Mouse (Mus musculus) kidney, embryonic 16.5 days (tissue): ENCODE data around the gene Ankrd33b. TPM values are rescaled to one million over a fixed set of nuclear protein-coding genes. Genes with fewer than 3 reads are reported as not detected.

Experiments used
- ATAC-seq: fragments of 200-750 bp; cut with Nextera tagmentation; 2 replicates; pipeline ENCODE4 v1.8.0; 2017; ENCODE audit warnings: moderate TSS enrichment; ENCODE audit not compliant: low FRiP score, low TSS enrichment
- H3K27ac ChIP-seq: fragments of 300-500 bp; sonication (generic); 2 replicates; pipeline ENCODE4 v1.5.1; 2014; ENCODE audit warnings: low read length
- H3K27me3 ChIP-seq: fragments of 300-500 bp; sonication (generic); 2 replicates; pipeline ENCODE4 v1.6.1; 2014; ENCODE audit warnings: low read length, control low read depth, mixed read lengths; ENCODE audit not compliant: insufficient read depth
- H3K36me3 ChIP-seq: fragments of 300-500 bp; sonication (generic); 2 replicates; pipeline ENCODE4 v1.6.1; 2014; ENCODE audit warnings: low read length, control low read depth, mixed read lengths; ENCODE audit not compliant: insufficient read depth
- H3K4me1 ChIP-seq: fragments of 300-500 bp; sonication (generic); 2 replicates; pipeline ENCODE4 v1.6.1; 2014; ENCODE audit warnings: low read length, control low read depth, mixed read lengths; ENCODE audit not compliant: insufficient read depth
- H3K4me2 ChIP-seq: fragments of 300-500 bp; sonication (generic); replicated peaks from 2 replicates; pipeline ENCODE4 v1.6.1; 2014; ENCODE audit warnings: low read depth, low read length
- H3K4me3 ChIP-seq: fragments of 300-500 bp; sonication (generic); 2 replicates; pipeline ENCODE4 v1.5.1; 2014; ENCODE audit warnings: mild to moderate bottlenecking, low read length
- H3K9ac ChIP-seq: fragments of 300-500 bp; sonication (generic); replicated peaks from 2 replicates; pipeline ENCODE4 v1.6.1; 2014; ENCODE audit warnings: low read length
- H3K9me3 ChIP-seq: fragments of 300-500 bp; sonication (generic); 2 replicates; pipeline ENCODE4 v1.6.1; 2016; ENCODE audit warnings: low read length, control low read depth
- WGBS: fragments of 180-500 bp; shearing (Covaris S2); extraction: QIAGEN DNeasy Blood & Tissue Kit; methylation state at CpG from one replicate; pipeline ENCODE4 v1.1.7; 2014; 5-methylcytosine and 5-hydroxymethylcytosine counted together
- polyA plus RNA-seq: library from polyadenylated mRNA; unstranded; fragments of >200 nt; fragmentation: Nextera tagmentation; extraction: Ambion mirVana; gene quantifications from 2 replicates; pipeline ENCODE4 v1.2.1, GENCODE M21; 2015

Gene Ankrd33b
- polyA plus RNA-seq, 1 experiment from 2014 or later = 8.5 TPM

GRCm38 (mm10) chr15:31297777-31298137, 69.8 kb downstream of the Ankrd33b start:
- Histone ChIP-seq H3K27me3 (peaks cover 31% of the 10 kb centered on the region), H3K4me3 (peak overlapping the region; percentile 30), H3K4me1 (peaks cover 18% of the 10 kb centered on the region), H3K4me2 (peak overlapping the region; percentile 38), H3K36me3 (no peaks in the 10 kb centered on the region), H3K9me3 (no peaks in the 10 kb centered on the region), H3K27ac (no peak overlapping the region), H3K9ac (no peak overlapping the region)
- WGBS = 23% methylated on average over 13 of the region's 13 CpGs
- peak; percentile 36; the same call in 1 of the 2 replicates for ATAC-seq

GRCm38 (mm10) chr15:31296882-31297776, 70.4 kb downstream of the Ankrd33b start:
- WGBS = 12% methylated on average over 40 of the region's 40 CpGs

GRCm38 (mm10) chr15:31294311-31294710, 73.2 kb downstream of the Ankrd33b start:
- no peak overlapping the region for H3K4me2 ChIP-seq

More at GRCm38 (mm10) chr15:31296882-31297776, 70.4 kb downstream of the Ankrd33b start:
- H3K27me3 ChIP-seq = peaks cover 31% of the 10 kb centered on the region
- no peaks in the 10 kb centered on the region for H3K36me3 ChIP-seq
- peaks cover 18% of the 10 kb centered on the region for H3K4me1 ChIP-seq
- H3K4me2 ChIP-seq = peak overlapping the region; percentile 38
- H3K9ac ChIP-seq = no peak overlapping the region
- no peak overlapping the region for H3K27ac ChIP-seq
- ATAC-seq = peak; percentile 28; the same call in 1 of the 2 replicates
- peak overlapping the region; percentile 30 for H3K4me3 ChIP-seq
- H3K9me3 ChIP-seq = no peaks in the 10 kb centered on the region

DNA sequence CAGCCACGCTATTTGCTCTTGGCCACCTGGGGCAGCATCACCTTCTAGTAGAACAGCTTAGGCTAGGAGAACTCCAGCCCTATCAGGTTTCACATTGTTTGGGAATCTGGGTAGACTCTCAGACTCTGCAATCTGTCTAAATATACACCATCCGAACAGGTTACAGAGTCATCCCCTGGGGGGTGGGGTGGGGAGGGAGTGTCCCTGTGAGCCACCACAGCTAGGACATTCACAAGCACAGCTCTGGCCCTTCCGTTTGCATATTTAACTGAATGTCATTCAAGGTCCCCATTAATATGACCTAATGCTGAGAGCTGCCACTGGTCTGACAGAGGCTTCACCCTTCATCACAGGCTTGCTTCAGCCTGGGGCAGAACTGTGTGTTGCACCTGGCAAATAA, 74.9 kb downstream of the Ankrd33b start:
- Histone ChIP-seq H3K27me3 (peaks cover 23% of the 10 kb centered on the region), H3K4me2 (no peak overlapping the region), H3K9me3 (no peaks in the 10 kb centered on the region), H3K27ac (no peak overlapping the region), H3K4me3 (no peak overlapping the region), H3K36me3 (no peaks in the 10 kb centered on the region), H3K9ac (no peak overlapping the region), H3K4me1 (peaks cover 9% of the 10 kb centered on the region)
- peak; percentile 50 for ATAC-seq
- 26% methylated on average over 3 of the region's 3 CpGs for WGBS

More at GRCm38 (mm10) chr15:31294311-31294710, 73.2 kb downstream of the Ankrd33b start:
- Histone ChIP-seq H3K9me3 (no peaks in the 10 kb centered on the region), H3K4me1 (peaks cover 13% of the 10 kb centered on the region), H3K27me3 (peaks cover 31% of the 10 kb centered on the region), H3K9ac (no peak overlapping the region), H3K27ac (no peak overlapping the region), H3K4me3 (no peak overlapping the region), H3K36me3 (no peaks in the 10 kb centered on the region)
- ATAC-seq = no peak
- 34% methylated on average over 2 of the region's 2 CpGs for WGBS

DNA sequence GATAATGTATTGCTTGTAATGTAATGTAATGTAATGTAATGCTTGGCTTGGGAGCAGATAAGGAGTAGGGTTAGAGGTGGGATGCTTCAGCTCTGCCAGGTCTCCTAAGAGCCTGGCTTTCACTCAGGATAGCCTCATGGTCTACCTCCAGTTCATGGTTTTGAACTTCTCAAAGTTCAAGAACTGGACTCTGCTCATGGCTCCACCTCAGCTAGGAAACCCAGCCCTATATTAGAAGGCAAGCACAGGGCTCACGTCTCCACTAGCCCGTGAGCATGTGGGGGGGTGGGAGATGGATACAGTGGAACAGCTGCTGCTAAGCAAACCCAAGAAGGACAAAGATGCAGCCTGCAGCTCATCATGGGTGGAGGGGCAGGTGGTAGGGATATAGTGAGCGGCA, 81.8 kb downstream of the Ankrd33b start:
- no peak overlapping the region for H3K9ac ChIP-seq
- no peak overlapping the region for H3K27ac ChIP-seq
- no peaks in the 10 kb centered on the region for H3K4me1 ChIP-seq
- 85% methylated on average over 3 of the region's 3 CpGs for WGBS
- H3K9me3 ChIP-seq = no peaks in the 10 kb centered on the region
- ATAC-seq = no peak
- no peaks in the 10 kb centered on the region for H3K27me3 ChIP-seq
- H3K4me3 ChIP-seq = no peak overlapping the region
- H3K4me2 ChIP-seq = no peak overlapping the region
- H3K36me3 ChIP-seq = no peaks in the 10 kb centered on the region

- H3K9ac ChIP-seq = no peak overlapping the region
- H3K36me3 ChIP-seq = no peaks in the 10 kb centered on the region
- ATAC-seq = no peak
- no peaks in the 10 kb centered on the region for H3K9me3 ChIP-seq
- no peaks in the 10 kb centered on the region for H3K27me3 ChIP-seq
- no peak overlapping the region for H3K27ac ChIP-seq
- H3K4me1 ChIP-seq = peaks cover 1% of the 10 kb centered on the region; the same call in 1 of the 2 replicates
- no peak overlapping the region for H3K4me3 ChIP-seq
- H3K4me2 ChIP-seq = no peak overlapping the region
- WGBS = 67% methylated on average over 17 of the region's 17 CpGs
These were observed 82.4 kb downstream of the Ankrd33b start for GRCm38 (mm10) chr15:31284922-31285631.

DNA sequence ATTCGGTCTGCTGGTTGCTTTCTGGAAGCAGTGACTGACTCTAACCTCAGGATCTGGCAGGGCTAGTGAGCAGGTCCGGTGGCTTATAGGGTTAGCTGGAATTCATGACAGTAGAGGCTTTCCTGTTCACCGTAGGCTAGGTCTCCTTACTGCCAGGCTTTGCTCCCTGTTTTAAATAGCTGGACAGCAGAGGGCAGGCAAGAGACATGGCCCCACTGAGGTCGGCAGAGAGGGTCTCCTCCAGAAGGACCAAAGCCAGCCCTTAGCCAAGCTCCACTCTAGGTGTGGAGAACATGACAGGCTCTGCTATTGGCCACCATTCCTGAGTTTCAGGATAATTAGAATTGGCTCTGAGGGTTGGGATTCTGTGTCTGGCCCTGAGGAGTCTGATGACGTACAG, 83.4 kb downstream of the Ankrd33b start:
- H3K27ac ChIP-seq = no peak overlapping the region
- H3K9me3 ChIP-seq = no peaks in the 10 kb centered on the region
- no peak overlapping the region for H3K9ac ChIP-seq
- WGBS = 66% methylated on average over 5 of the region's 5 CpGs
- no peak overlapping the region for H3K4me2 ChIP-seq
- peaks cover 9% of the 10 kb centered on the region for H3K4me1 ChIP-seq
- H3K27me3 ChIP-seq = no peaks in the 10 kb centered on the region
- no peaks in the 10 kb centered on the region for H3K36me3 ChIP-seq
- no peak overlapping the region for H3K4me3 ChIP-seq
- ATAC-seq = 0 out of 2 replicates have a peak, but pooled peaks have one; percentile 20

DNA sequence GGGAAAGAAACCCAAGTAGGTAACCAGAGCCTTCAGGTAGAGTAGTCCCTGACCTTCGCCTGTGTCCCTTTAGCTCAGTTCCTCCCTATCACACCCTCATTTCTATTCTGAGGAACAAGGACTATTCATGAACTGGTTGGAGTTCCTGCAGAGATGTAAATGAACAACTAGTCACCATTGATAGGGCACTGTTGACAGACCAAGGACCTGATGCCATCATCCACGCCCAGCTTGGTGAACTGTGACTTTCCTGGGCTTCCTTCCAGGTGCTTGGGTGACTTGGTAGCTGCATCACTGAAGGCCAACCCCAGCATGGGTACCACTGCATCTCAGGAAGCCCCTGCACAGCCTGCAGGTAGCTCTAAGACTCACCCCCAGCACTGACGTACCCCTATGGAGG, 85.2 kb downstream of the Ankrd33b start:
- H3K9ac ChIP-seq = no peak overlapping the region
- peaks cover 12% of the 10 kb centered on the region for H3K4me1 ChIP-seq
- H3K9me3 ChIP-seq = no peaks in the 10 kb centered on the region
- ATAC-seq = no peak
- 77% methylated on average over 3 of the region's 3 CpGs for WGBS
- H3K36me3 ChIP-seq = no peaks in the 10 kb centered on the region
- no peak overlapping the region for H3K4me3 ChIP-seq
- no peaks in the 10 kb centered on the region for H3K27me3 ChIP-seq
- H3K27ac ChIP-seq = no peak overlapping the region
- H3K4me2 ChIP-seq = no peak overlapping the region

GRCm38 (mm10) chr15:31281830-31282229, 85.7 kb downstream of the Ankrd33b start:
- no peak for ATAC-seq
- Histone ChIP-seq H3K9ac (no peak overlapping the region), H3K4me2 (no peak overlapping the region), H3K9me3 (no peaks in the 10 kb centered on the region), H3K4me3 (no peak overlapping the region), H3K27ac (no peak overlapping the region), H3K27me3 (no peaks in the 10 kb centered on the region), H3K4me1 (peaks cover 12% of the 10 kb centered on the region), H3K36me3 (no peaks in the 10 kb centered on the region)
- 79% methylated on average over 13 of the region's 13 CpGs for WGBS

DNA sequence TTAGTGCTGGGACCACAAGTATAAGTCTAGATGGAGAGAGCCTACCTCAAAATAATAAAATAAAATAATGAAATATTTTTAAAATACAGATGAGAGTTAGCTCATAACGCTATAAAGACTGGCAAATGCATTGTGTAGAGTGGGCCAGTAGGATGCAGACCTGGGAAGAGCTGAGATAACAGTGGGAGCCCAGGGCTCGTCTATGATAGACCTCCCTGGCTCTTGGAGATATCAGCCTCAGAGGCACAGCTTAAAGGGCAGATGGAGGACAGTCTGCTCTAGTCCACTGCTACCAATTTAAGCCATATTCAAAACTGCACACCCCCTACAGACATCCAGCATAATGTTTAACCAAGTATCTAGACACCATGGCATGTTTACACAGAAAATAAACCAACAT, 86.8 kb downstream of the Ankrd33b start:
- H3K4me1 ChIP-seq = peaks cover 12% of the 10 kb centered on the region
- 76% methylated on average over 2 of the region's 2 CpGs for WGBS
- no peak overlapping the region for H3K9ac ChIP-seq
- no peak overlapping the region for H3K4me2 ChIP-seq
- no peaks in the 10 kb centered on the region for H3K36me3 ChIP-seq
- no peak overlapping the region for H3K4me3 ChIP-seq
- no peaks in the 10 kb centered on the region for H3K27me3 ChIP-seq
- ATAC-seq = no peak
- no peaks in the 10 kb centered on the region for H3K9me3 ChIP-seq
- H3K27ac ChIP-seq = no peak overlapping the region
